Mouse (Mus musculus) heart, postnatal 36 days (tissue): Measurements from ENCODE around the gene Faah. TPM values are rescaled to one million over a fixed set of nuclear protein-coding genes. Genes with fewer than 3 reads are reported as not detected.
A peak's percentile ranks its signal among the peaks of the same experiment; 100 is the strongest.

ENCODE experiments used
- DNase-seq, 2 experiments: peaks; one replicate each; pipeline ENCODE4 v3.0.0; 2021 to 2022
- intact Hi-C: fragments of 180-260 bp; cut with DNase I; formaldehyde crosslinking; loops from one replicate; pipeline ENCODE4 v1.15.1; 2025
- total RNA-seq, 2 experiments: library from RNA; stranded (reverse); gene quantifications; 2 replicates each; pipeline ENCODE4 v1.2.3; 2021

Gene Faah
- total RNA-seq, 2 experiments from 2014 or later, result 0.24 to 0.69 TPM

DNA sequence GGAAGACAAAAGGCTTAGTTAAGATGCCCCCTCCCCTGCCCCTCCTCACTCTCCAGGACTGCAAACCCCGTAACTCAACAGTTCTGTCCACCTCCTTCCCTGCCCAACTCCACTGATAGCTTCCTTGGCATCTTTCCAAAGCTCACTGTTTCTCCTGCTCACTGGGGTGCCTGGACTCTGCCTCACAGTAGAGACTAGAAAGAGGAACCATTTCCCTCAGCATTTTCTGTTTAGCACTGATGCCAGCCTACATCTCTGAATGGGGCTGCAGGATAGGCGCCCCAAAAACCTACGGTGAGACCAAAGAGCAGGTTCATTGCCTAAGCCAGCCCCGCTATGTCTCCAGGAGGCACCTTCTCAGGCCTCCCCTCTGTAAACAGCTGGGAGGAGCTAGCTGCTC lies 16.5 kb downstream of the Faah start:
- no peak for DNase-seq
- intact Hi-C loops, result no loop called here

DNA sequence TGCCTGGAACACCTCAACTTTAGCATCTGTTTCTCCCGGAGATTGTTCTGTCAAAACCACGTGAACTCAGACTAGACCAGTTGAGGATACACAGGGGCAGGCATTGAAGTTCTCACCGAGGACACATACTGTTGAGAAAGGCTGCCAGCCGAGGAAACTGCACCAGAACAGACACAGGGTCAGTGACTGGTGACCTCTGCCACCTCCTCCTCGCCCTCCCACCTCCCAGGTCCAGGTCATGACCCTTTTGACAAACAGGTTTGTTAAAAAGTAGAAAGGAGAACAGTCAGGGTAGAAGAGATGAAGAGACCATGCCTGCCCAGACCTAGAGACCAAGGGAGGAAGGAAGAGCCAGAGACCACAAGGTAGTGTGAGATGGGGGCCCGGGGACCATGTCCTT lies 17.1 kb downstream of the Faah start:
- DNase-seq, result no peak
- intact Hi-C loops, result no loop called here

DNA sequence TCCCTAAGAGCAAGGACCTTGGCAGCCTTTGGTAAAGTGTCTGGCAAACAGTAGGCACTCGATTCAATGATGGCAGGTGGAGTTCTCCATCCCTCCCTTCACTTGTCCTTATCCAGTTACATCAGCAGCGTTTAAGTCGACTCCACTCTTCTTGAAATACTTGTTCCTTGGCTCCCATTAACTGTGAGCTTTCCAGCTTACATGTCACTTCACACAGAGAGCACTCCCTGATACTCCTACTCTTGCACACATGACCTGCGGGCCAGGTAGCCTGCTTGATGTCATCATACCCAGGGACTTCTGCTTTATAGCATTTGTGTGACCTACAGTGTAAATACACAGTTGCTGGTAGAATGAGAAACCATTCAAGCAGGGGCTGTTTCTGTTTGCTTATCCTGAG lies 21.0 kb downstream of the Faah start:
- no peak for DNase-seq
- intact Hi-C loops, result no loop called here

DNA sequence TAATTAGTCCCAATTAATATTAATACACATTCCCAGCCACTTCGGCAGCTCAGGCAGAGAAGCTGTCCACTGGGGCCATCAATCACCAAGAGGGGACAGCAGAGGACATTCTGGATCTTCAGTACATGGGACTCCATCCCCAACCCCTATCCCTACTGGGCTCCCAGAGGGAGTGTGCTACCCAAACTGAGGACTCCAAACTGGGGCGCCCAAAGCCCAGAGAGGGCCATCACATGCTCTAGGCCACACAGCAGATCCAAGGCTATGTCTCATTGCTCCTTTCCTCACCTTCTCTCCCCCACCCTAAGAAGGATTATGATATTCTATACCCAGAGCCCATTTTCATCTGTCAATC lies 22.4 kb downstream of the Faah start:
- intact Hi-C loops, result no loop called here
- no peak for DNase-seq

DNA sequence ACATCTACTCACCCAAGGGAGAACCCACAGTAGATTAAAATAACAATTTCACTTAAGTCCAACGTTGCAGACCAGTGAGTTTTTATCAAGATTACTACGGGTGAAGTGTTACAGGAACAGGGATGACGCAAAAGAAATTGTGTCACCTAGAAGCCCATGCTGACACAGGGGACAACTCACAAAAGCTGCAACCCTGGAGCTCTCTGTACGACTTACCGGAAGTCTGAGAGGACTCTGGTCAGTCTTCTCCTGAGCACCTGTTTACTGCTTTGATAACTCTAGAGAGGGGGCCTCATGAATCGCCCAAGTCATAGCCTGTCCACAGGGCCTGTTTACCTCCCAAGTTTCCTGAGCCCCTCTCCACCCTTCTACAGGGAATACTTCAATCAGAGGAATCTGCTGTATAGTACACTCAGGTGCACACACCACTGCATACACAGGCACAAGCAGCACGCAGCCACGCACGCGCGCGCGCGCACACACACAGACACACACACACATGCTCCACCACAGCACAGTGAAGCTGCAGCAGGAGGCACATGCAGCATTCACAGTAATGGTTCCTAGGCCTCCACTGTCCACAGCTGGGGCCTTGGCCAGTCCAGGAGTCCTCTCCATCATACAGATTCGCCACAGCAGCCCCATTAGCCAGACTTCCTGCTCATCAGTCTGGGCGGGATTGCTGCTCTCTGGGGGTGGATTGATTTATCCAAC lies 22.9 kb downstream of the Faah start:
- intact Hi-C loops, result no loop called here
- DNase-seq, result no peak

DNA sequence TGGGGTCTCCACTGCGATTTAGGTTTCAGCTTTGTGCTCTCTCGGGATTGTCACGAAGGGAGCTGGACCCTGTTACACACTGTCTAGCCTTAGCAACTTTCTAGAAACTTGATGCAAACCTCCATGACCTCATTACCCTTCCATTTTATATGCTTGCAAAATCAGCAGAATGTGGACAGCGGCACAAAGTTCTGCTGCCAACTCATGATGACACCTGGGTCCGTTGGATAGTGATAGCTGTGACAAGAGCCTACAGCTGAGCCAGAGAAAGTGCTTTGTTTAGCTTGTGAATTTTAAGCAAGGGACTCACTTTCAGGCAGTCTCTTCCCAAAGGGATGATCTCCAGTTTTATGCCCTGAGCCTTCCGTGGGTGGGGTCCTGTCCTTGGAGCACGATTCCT lies 28.3 kb downstream of the Faah start:
- intact Hi-C loops, result no loop called here

DNA sequence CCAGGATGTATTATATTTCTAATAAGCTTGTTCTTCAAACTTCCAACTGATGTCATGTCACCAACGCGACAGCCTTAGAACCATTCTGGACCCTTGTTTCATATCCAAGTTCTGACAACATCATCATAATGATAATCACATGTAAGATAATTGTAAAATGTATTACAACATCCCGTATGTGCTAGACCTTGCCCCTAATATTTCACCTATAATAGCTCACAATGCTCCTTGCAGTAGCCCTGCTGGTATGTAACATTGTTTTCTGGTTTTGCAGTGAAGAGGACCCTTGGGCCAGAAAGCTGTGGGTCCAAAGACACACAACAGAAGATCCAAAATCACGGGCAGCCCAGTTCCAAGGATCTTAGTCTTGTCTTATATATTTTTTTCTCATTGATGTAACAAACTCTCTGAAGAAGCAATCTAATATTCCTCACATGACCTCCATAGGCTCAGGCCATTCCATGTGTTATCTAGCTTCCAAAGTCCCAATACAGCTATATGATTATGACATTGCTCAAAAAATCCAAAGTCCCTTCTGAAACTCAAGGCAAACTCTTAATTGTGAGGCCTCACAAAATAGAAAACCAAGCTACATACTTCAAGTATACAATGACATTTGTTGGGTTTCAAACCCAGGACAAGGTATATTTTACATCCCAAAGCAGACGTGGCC lies 29.7 kb downstream of the Faah start:
- DNase-seq, result no peak
- intact Hi-C loops, result no loop called here

More for the DNA sequence above, 28.3 kb downstream of the Faah start:
- no peak for DNase-seq

DNA sequence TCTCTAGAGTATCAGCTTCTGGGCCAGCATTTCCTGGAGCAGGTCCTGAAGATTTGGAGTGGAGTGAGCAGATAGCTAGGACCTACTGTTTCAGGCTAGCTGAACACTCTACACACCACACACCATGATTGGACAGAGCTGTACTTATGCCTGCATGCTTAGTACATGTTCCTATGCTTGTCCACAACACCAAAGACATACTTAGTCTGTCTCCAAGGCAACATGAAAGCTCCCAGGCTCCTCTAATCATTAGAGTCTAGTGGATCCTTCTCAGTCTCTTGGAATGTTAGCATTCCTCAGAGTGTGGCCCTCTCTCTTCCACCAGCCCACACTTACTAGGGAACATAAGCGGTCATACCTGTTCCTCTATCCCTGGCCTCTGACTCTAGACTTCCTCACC lies 30.3 kb downstream of the Faah start:
- DNase-seq, result no peak
- intact Hi-C loops, result no loop called here

DNA sequence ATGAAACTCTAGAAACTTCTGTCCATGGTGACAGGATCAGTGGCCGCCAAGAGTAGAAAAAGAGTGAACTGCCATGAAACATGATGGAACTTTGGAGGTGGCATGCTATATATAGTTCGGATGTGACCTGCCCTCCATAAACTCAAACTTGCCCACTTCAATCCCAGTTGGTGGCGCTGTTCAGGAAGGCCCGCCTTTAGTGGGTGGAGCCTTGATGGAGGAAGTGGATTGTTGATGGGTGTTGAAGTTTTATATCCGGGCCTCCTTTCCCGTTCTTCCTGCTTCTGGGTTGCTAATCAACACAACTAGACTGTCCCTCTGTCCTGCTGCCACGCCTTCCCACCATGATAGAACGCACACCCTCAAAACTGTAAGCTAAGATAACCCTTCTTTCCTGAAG lies 32.8 kb downstream of the Faah start:
- no peak for DNase-seq
- intact Hi-C loops, result loop anchor here (1.0 kb wide), 1 partner anchor 82 kb away; no protein-coding TSS in a partner anchor

DNA sequence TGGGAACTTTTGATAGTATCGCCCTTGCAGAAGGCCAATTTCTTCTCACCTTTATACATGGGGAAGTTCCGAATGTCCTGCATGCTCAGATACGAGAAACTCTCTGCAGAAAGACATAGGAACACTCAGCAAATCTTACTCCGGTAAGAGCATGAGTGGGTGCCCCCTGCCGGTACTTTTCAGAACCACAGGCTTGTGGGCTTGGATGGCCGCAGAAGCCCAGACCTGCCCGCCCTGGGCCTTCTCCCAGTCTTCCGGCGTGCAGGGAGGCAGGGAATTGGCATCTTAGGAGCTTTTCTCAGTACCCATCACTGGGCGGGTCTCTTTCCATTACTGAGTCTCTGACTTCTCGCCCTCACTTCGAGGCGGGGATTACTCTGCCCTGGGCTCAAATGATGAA lies 33.6 kb downstream of the Faah start:
- DNase-seq, result peak; percentile 74 to 88
- intact Hi-C loops, result loop anchor here (1.0 kb wide), 1 partner anchor 81 kb away; no protein-coding TSS in a partner anchor

DNA sequence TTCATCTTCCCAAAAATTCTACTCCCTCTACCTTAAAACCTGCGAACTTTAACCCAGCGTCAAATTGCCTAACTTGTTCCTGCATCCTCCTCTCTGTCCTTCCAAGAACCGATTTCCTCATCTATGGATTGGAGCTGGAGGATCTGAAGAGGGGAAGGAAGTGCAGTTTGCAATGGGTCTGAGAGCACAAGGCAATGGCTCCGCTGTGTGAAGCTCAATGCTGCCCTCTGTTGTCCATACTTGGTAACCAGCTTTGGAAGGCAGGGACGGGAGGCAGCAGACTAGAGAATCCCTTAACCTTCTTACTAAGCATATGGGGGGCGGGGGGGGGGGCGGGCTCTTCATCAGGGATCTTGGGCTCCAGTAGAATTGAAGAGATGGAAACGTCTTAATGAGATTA lies 37.0 kb downstream of the Faah start:
- intact Hi-C loops, result loop anchor here (1.0 kb wide), 2 partner anchors 77 to 249 kb away; no protein-coding TSS in a partner anchor
- peak; percentile 60 to 69 for DNase-seq

DNA sequence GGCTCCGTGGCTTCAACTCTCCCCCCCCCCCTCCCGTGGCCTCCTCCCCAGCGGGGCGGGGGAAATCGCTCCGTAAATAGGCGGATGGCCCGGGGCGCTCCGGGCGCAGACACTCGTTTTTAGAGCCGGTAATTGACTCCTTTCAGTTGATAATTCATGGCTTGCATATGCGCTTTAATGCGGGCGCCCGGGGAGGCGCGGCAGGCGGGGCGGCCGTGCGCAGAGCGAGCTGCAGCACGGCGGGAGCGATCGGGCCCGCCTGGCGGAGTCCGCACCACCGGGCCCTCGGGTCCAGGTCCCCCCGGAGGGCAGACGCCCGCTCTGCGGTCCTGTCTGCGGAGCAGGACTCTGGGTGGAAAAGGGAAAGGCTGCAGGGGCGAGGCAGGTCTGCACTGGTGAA lies 38.3 kb downstream of the Faah start:
- intact Hi-C loops, result no loop called here
- DNase-seq, result no peak

DNA sequence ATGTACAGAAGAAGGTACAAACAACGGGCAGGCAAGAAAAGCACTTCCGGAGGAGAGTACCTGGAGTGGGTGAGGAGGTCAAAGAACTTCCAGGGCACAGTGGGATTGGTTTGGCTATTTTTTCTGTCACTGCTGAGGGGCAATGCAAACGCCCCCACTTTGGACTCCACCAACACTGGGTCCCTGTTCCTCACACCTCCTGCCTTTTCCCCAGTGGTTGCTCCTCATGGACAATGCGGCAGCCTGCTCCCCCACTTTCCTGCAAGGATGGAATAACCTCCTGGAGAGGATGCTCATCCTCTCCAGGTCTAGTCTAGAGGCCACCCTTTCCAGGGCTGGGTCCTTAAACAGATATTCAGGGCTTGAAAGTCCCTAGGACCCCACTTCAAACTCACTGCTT lies 38.8 kb downstream of the Faah start:
- no peak for DNase-seq
- intact Hi-C loops, result no loop called here

DNA sequence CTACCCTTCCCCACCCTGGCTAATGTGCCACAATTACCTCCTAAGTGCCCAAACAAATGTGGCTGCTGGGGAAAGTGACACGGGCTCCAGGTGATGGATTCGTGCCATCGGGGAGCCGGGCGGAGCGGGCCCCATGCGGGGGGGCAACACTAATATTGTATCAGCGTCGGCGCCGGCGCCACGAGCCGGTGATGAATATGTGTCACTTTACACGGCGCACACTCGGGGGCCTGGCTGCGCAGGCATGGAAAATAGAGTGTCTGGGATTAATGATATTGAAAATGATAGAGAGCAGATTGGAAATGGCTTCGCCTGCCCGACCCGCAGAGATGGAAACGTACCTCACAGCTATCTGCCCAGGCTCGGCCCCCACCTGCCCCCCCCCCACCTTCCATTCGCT lies 45.2 kb downstream of the Faah start:
- no peak for DNase-seq
- intact Hi-C loops, result no loop called here

DNA sequence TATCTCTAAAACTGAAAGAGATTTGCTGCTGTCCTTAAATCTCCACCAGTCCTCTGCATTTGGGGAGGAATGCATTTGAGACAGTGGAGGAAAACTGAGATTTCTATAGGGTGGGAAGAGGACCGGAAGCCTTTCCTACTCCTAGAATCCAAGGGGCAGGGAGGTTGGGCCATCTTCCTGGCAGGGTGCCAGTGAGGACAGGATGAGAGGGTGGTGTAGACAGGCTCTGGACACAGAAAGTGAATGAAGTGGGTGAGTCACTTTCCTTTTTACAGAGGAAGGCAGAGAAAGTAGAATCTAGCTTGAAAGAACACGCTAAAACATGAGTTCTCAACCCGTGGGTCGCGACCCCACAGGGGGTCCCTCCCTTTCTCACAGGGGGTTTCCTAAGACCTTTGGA lies 53.3 kb downstream of the Faah start:
- intact Hi-C loops, result no loop called here
- DNase-seq, result no peak

DNA sequence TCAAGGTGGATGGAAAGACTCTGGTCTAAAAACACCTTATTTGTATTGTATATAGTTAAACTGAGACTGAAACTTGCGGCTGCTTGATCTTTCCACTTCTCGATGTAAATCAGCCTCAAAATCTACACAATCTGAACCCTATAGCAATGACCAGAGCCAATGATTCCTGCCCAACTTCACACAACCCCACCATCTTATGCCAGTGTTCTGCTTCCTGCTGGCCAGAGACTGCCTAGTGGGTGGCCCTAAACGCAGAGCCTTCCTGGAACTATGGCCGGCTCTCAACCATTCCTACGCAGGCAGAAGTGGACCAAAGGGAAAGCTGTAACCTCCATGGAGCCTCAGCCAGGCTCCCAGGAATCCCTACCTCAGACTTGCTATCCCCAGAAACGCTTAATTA lies 54.0 kb downstream of the Faah start:
- no peak for DNase-seq
- intact Hi-C loops, result no loop called here

DNA sequence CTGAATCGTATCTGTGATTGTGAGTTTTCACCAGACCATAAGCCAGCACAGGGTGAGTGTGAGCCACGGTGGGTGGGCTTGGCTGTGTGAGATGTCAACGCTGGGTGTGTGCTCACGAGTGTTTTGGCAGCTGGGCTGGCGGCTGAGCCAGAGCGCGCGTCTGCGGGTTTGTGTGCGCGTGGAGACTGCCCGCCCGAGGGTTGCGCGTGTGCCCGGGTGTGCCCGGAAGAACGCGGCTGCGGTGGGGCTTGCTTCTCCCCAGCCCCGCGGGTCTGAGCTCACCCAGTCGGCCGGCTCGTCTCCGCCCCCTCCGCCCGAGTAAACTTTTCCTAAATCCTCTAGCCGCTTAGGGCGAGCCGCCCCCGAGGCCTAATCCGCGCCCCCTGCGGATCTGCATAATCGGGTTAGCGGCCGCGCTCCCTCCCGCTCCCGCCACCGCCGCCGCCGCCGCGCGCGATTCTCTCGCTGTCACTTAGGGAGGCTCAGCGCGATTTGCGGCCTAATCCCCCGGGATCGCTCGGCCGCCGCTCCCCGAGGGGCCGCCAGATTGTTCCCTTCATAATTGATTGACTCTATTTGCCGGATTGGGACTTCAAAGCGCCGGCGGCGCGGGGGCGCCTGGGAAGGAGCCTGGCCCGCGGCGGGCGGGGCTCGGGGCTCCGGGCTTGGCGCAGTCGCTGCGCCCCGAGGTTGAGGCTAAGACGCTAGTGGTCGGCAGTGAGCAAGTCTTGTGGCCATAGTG lies 54.9 kb downstream of the Faah start:
- intact Hi-C loops, result no loop called here
- DNase-seq, result peak; percentile 14 to 26

DNA sequence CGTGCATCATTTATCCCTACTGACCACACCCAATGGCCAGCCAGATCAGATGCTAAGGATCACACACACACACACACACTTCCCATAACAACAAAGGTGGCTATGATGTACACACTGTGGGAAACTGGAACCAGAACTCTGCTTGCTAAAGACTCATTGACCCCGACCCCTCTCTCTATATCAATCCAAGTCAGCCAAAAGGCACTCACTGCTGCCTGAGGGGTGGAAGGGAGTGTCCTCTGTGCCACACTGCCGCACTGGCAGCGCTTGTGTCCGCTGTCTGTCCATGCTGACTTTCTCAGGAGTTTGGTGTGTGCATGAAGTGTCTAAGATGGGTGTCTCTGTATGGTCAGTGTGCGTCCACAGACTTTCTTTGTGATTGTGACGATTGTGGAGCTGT lies 55.7 kb downstream of the Faah start:
- DNase-seq, result no peak

DNA sequence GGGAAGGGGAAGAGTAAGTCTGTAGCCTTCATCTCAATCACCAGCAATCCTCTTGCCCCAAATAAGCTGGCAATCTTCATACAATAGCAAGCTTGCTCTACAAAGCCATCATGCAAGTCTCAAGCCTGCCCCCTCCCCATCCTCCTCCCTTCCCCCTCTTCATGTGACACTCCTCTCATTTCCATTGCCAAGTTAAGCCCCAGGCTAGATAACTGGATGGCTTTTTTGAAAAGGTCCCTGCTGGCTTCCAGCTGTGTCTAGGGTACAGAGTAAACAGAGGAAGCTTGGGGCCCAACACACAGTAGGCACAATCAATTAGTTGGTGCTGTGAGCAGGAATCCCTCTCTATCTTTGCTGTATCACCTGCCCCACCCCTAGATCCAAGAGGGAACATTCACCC lies 58.2 kb downstream of the Faah start:
- intact Hi-C loops, result no loop called here
- no peak for DNase-seq

More for the DNA sequence above, 55.7 kb downstream of the Faah start:
- intact Hi-C loops, result no loop called here

DNA sequence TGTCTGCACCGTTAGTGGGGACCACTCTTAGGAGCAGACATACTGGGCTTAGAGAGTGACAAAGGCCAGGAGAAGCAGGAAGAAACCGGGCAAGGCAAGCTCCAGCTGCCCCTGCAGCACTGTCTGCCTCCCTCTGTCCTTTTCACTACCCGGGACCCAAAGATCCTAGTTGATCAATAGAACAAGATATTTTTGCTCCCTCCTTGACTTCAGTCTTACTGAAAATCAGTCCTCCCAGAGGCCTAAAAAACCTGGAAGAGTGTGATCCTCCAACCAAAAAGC lies 62.3 kb downstream of the Faah start:
- intact Hi-C loops, result no loop called here
- DNase-seq, result no peak

DNA sequence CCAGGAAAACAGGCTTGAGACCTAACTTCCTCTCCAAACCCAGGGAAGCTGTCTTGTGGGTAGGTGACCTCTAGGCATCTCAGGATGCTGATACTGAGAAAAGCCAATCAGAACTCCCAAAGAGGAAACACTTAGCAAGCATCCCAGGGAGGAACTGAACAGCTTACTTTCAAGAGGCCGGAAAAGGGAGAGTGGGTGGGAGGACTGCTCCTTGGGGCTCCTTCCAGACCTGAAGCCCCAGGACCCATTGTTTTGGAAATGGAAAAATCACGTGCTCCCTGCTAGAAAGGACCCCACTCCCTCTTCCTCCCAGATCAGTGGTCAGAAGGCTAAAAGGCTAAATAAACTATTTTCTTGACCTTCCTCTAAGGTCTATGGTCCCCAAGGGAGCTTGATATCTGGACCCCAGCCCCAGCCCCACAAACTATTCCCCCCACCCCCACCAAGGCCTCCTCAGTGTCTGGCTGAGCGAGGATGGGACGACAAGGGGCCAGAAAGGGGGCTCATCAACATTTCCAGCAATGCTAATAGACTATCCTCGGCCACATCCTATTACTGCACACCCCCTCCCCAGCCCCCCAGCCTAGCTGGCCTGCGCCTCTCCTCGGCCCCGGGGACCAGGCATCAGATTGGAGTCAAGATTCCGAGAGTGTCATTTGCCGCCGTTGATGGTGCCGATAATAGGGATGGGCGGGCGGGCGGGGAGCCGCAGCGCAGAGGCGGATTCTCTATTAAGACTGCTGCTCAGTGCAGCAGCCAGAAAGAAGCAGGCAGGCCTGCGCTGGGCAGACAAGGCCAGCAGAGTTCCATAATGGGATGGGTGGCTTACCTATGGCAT lies 62.9 kb downstream of the Faah start:
- DNase-seq, result no peak
- intact Hi-C loops, result no loop called here
